Mouse (Mus musculus): ENCODE measurements around the gene Fermt2. TPM values are rescaled to one million over a fixed set of nuclear protein-coding genes. Genes with fewer than 3 reads are reported as not detected.

The Fermt2 gene
- polyA plus RNA-seq, 1 experiment from 2014 or later: 31.6 TPM

- Histone ChIP-seq H3K9me3 (replicated peaks) (no peaks in the 10 kb centered on the region), H3K27me3 (peaks cover 7% of the 10 kb centered on the region; the same call in 1 of the 2 replicates), H3K27ac (0 out of 2 replicates have a peak overlapping the region, but pooled peaks have one; percentile 53), H3K4me2 (no peak overlapping the region), H3K9ac (no peak overlapping the region), H3K4me1 (replicated peaks) (peaks cover 5% of the 10 kb centered on the region), H3K36me3 (no peaks in the 10 kb centered on the region), H3K4me3 (replicated peaks) (no peak overlapping the region)
- DNase-seq (no peak), ATAC-seq (ENCODE audit: low read depth) (peak; percentile 64)
- 57% methylated on average over 13 of the region's 13 CpGs for WGBS (ENCODE audit: insufficient replicate concordance)
Measured at GRCm38 (mm10) chr14:45550010-45550647, 20.2 kb upstream of the Fermt2 start.

GRCm38 (mm10) chr14:45548118-45548517 is 18.2 kb upstream of the Fermt2 start:
- Histone ChIP-seq H3K27me3 (peaks cover 7% of the 10 kb centered on the region; the same call in 1 of the 2 replicates), H3K4me1 (replicated peaks) (peaks cover 5% of the 10 kb centered on the region), H3K4me3 (replicated peaks) (no peak overlapping the region), H3K9ac (no peak overlapping the region), H3K4me2 (no peak overlapping the region), H3K27ac (no peak overlapping the region), H3K36me3 (no peaks in the 10 kb centered on the region), H3K9me3 (replicated peaks) (no peaks in the 10 kb centered on the region)
- ATAC-seq (ENCODE audit: low read depth) (no peak), DNase-seq (no peak)
- 52% methylated on average over 3 of the region's 3 CpGs for WGBS (ENCODE audit: insufficient replicate concordance)

GRCm38 (mm10) chr14:45544905-45545304 is 15.0 kb upstream of the Fermt2 start:
- Histone ChIP-seq H3K27ac (no peak overlapping the region), H3K4me1 (replicated peaks) (peaks cover 2% of the 10 kb centered on the region), H3K4me3 (replicated peaks) (no peak overlapping the region), H3K9ac (no peak overlapping the region), H3K27me3 (no peaks in the 10 kb centered on the region), H3K4me2 (no peak overlapping the region), H3K9me3 (replicated peaks) (no peaks in the 10 kb centered on the region), H3K36me3 (no peaks in the 10 kb centered on the region)
- DNase-seq (no peak), ATAC-seq (ENCODE audit: low read depth) (no peak)
- 67% methylated on average over 7 of the region's 7 CpGs for WGBS (ENCODE audit: insufficient replicate concordance)

GRCm38 (mm10) chr14:45544026-45544425 is 14.1 kb upstream of the Fermt2 start:
- no peaks in the 10 kb centered on the region for H3K36me3 ChIP-seq
- no peaks in the 10 kb centered on the region for H3K27me3 ChIP-seq
- DNase-seq (no peak), ATAC-seq (ENCODE audit: low read depth) (no peak)
- H3K9ac ChIP-seq: no peak overlapping the region
- no peak overlapping the region for H3K27ac ChIP-seq
- H3K4me2 ChIP-seq: no peak overlapping the region
- H3K9me3 ChIP-seq (replicated peaks): no peaks in the 10 kb centered on the region
- H3K4me1 ChIP-seq (replicated peaks): peaks cover 6% of the 10 kb centered on the region
- 42% methylated on average over 5 of the region's 6 CpGs for WGBS (ENCODE audit: insufficient replicate concordance)
- H3K4me3 ChIP-seq (replicated peaks): no peak overlapping the region

- peaks cover 6% of the 10 kb centered on the region for H3K4me1 ChIP-seq (replicated peaks)
- peak; percentile 39 for ATAC-seq (ENCODE audit: low read depth)
- H3K9ac ChIP-seq: no peak overlapping the region
- H3K9me3 ChIP-seq (replicated peaks): no peaks in the 10 kb centered on the region
- H3K4me3 ChIP-seq (replicated peaks): no peak overlapping the region
- H3K27ac ChIP-seq: no peak overlapping the region
- DNase-seq: peak; percentile 24
- H3K4me2 ChIP-seq: no peak overlapping the region
- no peaks in the 10 kb centered on the region for H3K27me3 ChIP-seq
- WGBS (ENCODE audit: insufficient replicate concordance): 24% methylated on average over 12 of the region's 12 CpGs
- H3K36me3 ChIP-seq: no peaks in the 10 kb centered on the region
Measured at GRCm38 (mm10) chr14:45539659-45540468, 9.9 kb upstream of the Fermt2 start.

- 3% methylated on average over 37 of the region's 37 CpGs for WGBS (ENCODE audit: insufficient replicate concordance)
- Histone ChIP-seq H3K9ac (peak overlapping the region; percentile 55), H3K27ac (peak overlapping the region; percentile 71), H3K36me3 (no peaks in the 10 kb centered on the region), H3K27me3 (peaks cover 55% of the 10 kb centered on the region), H3K4me2 (peak overlapping the region; percentile 63), H3K9me3 (replicated peaks) (no peaks in the 10 kb centered on the region), H3K4me1 (replicated peaks) (0 out of 2 replicates have a peak, but pooled peaks cover 3% of the 10 kb centered on the region), H3K4me3 (replicated peaks) (peak overlapping the region; percentile 62)
- no peak for DNase-seq
- peak; percentile 34 for ATAC-seq (ENCODE audit: low read depth)
Measured at GRCm38 (mm10) chr14:45530364-45531345, 737 bp upstream of the Fermt2 start.

- peak overlapping the region; percentile 63 for H3K4me2 ChIP-seq
- H3K9ac ChIP-seq: peak overlapping the region; percentile 67
- H3K27ac ChIP-seq: no peak overlapping the region; the same call in 1 of the 2 replicates
- peaks cover 12% of the 10 kb centered on the region; the same call in 1 of the 2 replicates for H3K4me1 ChIP-seq (replicated peaks)
- no peak for ATAC-seq (ENCODE audit: low read depth)
- peak overlapping the region; percentile 62 for H3K4me3 ChIP-seq (replicated peaks)
- H3K27me3 ChIP-seq: peaks cover 55% of the 10 kb centered on the region
- WGBS (ENCODE audit: insufficient replicate concordance): 5% methylated on average over 13 of the region's 13 CpGs
- no peaks in the 10 kb centered on the region for H3K9me3 ChIP-seq (replicated peaks)
- H3K36me3 ChIP-seq: no peaks in the 10 kb centered on the region
- DNase-seq: no peak
Measured at GRCm38 (mm10) chr14:45528861-45529260, 1.1 kb downstream of the Fermt2 start.

GRCm38 (mm10) chr14:45515771-45516170 is 14.1 kb downstream of the Fermt2 start:
- DNase-seq: no peak
- 75% methylated on average over 11 of the region's 11 CpGs for WGBS (ENCODE audit: insufficient replicate concordance)
- Histone ChIP-seq H3K36me3 (no peaks in the 10 kb centered on the region), H3K4me1 (replicated peaks) (peaks cover 17% of the 10 kb centered on the region; the same call in 1 of the 2 replicates), H3K27me3 (no peaks in the 10 kb centered on the region), H3K27ac (no peak overlapping the region), H3K9ac (no peak overlapping the region), H3K9me3 (replicated peaks) (no peaks in the 10 kb centered on the region), H3K4me2 (no peak overlapping the region), H3K4me3 (replicated peaks) (no peak overlapping the region)
- no peak for ATAC-seq (ENCODE audit: low read depth)

- no peak for DNase-seq
- H3K4me3 ChIP-seq (replicated peaks): no peak overlapping the region
- ATAC-seq (ENCODE audit: low read depth): peak; percentile 41; the same call in 1 of the 2 replicates
- no peaks in the 10 kb centered on the region for H3K9me3 ChIP-seq (replicated peaks)
- no peak overlapping the region for H3K4me2 ChIP-seq
- 34% methylated on average over 4 of the region's 4 CpGs for WGBS (ENCODE audit: insufficient replicate concordance)
- H3K36me3 ChIP-seq: no peaks in the 10 kb centered on the region
- H3K27ac ChIP-seq: peak overlapping the region; percentile 42; the same call in 1 of the 2 replicates
- no peaks in the 10 kb centered on the region for H3K27me3 ChIP-seq
- H3K4me1 ChIP-seq (replicated peaks): peaks cover 38% of the 10 kb centered on the region
- no peak overlapping the region for H3K9ac ChIP-seq
Measured at GRCm38 (mm10) chr14:45510787-45511186, 19.1 kb downstream of the Fermt2 start.

- peaks cover 36% of the 10 kb centered on the region for H3K4me1 ChIP-seq (replicated peaks)
- H3K27me3 ChIP-seq: no peaks in the 10 kb centered on the region
- no peak overlapping the region for H3K4me3 ChIP-seq (replicated peaks)
- ATAC-seq (ENCODE audit: low read depth) (no peak), DNase-seq (no peak)
- no peaks in the 10 kb centered on the region for H3K9me3 ChIP-seq (replicated peaks)
- 37% methylated on average over 4 of the region's 4 CpGs for WGBS (ENCODE audit: insufficient replicate concordance)
- no peak overlapping the region for H3K4me2 ChIP-seq
- no peak overlapping the region for H3K9ac ChIP-seq
- no peaks in the 10 kb centered on the region for H3K36me3 ChIP-seq
- H3K27ac ChIP-seq: no peak overlapping the region
Measured at GRCm38 (mm10) chr14:45507923-45508322, 22.0 kb downstream of the Fermt2 start.
